ENCODE assay signal across 15 mouse cellular contexts in genomic region chr4:117049485-117049884, GRCm38 (mm10). TPM values are rescaled to one million over a fixed set of nuclear protein-coding genes. Genes with fewer than 3 reads are reported as not detected.
"Had no signal": no experiment of that assay in that cellular context is flagged by ENCODE, and none has a peak within 500 bp of the region (broad histone marks: within the 10 kb centered on the region; RNA-seq: fewer than 3 reads in every experiment).

No protein-coding gene starts in this region.

- H3K27me3 ChIP-seq: limb, embryonic 13.5 days; liver, embryonic 12.5 days; liver, embryonic 15.5 days; lung, embryonic 15.5 days had no signal

- DNase-seq: kidney, adult 18-20 months; kidney, adult 9 months; kidney, postnatal 14 days; kidney, postnatal 4 days; left cerebral cortex, postnatal 4 days; lung, postnatal 4 days; midbrain, embryonic 14.5 days; thymus, adult 18-20 months; thymus, postnatal 36 days had no signal

- H3K9ac ChIP-seq: limb, embryonic 13.5 days; liver, embryonic 12.5 days; liver, embryonic 15.5 days; lung, embryonic 15.5 days had no signal

- H3K9me3 ChIP-seq: limb, embryonic 13.5 days; liver, embryonic 12.5 days; liver, embryonic 15.5 days; lung, embryonic 15.5 days had no signal

- H3K4me2 ChIP-seq: limb, embryonic 13.5 days; liver, embryonic 12.5 days; liver, embryonic 15.5 days; lung, embryonic 15.5 days; midbrain, embryonic 11.5 days had no signal

- H3K4me3 ChIP-seq: limb, embryonic 13.5 days; liver, embryonic 12.5 days; liver, embryonic 15.5 days; lung, embryonic 15.5 days had no signal

- H3K27ac ChIP-seq: limb, embryonic 13.5 days; liver, embryonic 15.5 days; lung, embryonic 15.5 days had no signal

- ATAC-seq: liver, embryonic 12.5 days had no signal

- H3K4me1 ChIP-seq: limb, embryonic 13.5 days; liver, embryonic 15.5 days; lung, embryonic 15.5 days had no signal

RNA-seq across cellular contexts. Expression of gene Ptch2, which starts 46.4 kb away (rescaled TPM):
- total RNA-seq: megakaryocyte-erythroid progenitor cell, adult 5-6 weeks had no signal
